Mouse (Mus musculus): Measurements from ENCODE around the gene Kcnh1.

The Kcnh1 gene

GRCm38 (mm10) chr1:192324223-192324622 is 133.6 kb downstream of the Kcnh1 start:
- no peak for DNase-seq (ENCODE audit: low read depth)

GRCm38 (mm10) chr1:192327052-192327451 is 136.5 kb downstream of the Kcnh1 start:
- no peak for DNase-seq (ENCODE audit: low read depth)

DNA sequence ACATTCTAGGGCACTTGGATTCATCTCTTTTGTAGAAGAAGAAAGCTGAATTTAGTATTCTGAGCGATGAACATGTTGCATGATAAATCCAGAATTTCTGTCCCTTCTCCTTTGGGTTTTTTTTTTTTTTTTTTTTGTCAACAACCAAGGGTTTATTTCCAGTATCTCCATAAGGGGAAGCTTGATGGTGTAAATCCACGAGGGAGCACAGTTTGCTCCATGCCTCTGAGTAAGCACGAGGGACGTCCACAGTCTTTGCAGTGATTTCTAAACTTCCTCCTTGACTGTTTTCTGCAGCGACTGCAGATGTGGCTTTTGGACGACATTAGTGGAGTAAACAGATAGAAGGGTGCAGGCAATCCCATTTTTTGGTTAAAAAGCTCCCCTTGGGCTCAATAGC is 140.6 kb downstream of the Kcnh1 start:
- no peak for DNase-seq (ENCODE audit: low read depth)

GRCm38 (mm10) chr1:192336029-192336428 is 145.5 kb downstream of the Kcnh1 start:
- no peak for DNase-seq (ENCODE audit: low read depth)

GRCm38 (mm10) chr1:192339361-192340077 is 148.9 kb downstream of the Kcnh1 start:
- no peak for DNase-seq (ENCODE audit: low read depth)

GRCm38 (mm10) chr1:192341774-192342173 is 151.2 kb downstream of the Kcnh1 start:
- no peak for DNase-seq (ENCODE audit: low read depth)

DNA sequence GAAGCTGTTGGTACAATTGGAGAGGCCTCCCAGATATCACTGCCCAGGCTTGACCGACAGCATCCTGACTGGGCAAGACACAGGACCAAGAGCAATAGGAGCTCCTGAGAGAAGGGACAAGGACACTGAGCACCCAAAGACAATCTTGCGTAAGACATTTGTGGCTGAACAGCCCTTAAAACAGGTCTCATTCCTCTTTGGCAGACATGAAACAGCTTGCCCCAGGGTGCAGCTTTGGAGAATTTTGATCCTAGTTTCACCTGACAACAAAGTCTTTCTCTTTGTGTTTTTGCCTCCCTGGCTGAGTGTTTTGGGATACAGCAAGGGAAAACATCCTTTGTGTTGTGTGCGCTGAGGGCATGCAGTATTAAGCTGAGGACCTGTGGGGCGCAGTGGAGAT is 153.4 kb downstream of the Kcnh1 start:
- no peak for DNase-seq (ENCODE audit: low read depth)

DNA sequence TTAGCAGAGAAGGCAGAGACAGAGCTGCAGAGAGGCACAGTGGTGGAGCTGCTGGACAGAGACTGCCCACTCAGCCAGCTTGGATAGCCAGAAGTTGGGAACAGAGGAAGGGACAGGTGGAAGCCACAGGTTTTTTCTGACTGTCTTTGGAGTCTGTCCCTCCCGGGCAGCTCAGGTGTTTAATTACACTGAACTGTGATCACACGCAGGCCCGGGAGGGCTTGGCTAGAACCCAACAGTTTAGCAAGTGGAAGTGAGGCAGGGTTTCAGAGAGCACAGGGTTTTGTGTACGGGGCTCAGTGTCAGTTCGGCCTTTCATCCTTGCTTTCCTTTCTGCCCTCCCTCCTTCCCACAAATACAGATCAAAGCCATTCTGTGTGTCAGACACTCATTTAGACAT is 156.8 kb downstream of the Kcnh1 start:
- no peak for DNase-seq (ENCODE audit: low read depth)

DNA sequence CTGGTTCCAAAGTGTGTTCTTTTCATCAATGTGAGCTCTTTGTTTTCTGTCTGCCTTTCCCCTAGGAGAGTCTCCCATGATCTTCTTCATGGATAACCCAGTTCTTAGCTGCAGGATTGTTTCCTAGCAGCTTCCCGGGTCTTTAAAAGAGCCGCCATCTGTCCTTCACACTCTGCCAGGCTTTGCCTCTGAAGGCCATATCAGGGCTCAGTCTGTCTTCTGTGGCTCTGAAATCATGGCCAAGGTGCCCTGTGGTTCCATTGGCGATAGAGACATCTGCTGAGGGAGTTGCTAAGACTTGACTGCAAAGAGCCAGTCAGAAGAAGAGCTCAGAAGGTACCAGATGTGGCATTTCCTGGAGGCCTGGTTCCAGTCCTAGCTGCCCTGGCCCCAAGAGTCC is 165.7 kb downstream of the Kcnh1 start:
- DNase-seq (ENCODE audit: low read depth), result no peak

GRCm38 (mm10) chr1:192359212-192359611 is 168.6 kb downstream of the Kcnh1 start:
- no peak for DNase-seq (ENCODE audit: low read depth)

DNA sequence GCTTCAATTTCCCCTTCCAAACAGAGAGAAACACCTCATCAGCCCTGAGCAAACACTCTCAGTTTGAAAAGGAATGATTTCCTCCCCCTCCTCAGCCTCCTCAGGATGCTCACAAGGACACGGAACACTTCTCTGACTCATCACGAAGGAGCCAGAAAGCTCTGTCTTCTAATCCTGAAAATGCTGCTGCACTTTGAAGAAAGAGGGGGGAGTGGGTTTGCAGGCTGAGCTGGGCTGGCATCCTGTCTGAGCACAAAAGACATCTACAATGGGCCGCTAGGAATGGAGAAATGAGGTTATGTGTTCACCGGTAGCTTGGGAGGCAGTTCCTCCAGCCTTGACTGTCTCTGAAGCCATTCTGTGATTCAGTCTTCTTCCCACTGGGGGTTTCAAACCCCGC is 177.8 kb downstream of the Kcnh1 start:
- no peak for DNase-seq (ENCODE audit: low read depth)

- no peak for DNase-seq (ENCODE audit: low read depth)
These were observed 181.5 kb downstream of the Kcnh1 start for GRCm38 (mm10) chr1:192371943-192372614.

GRCm38 (mm10) chr1:192378546-192379075 is 188.0 kb downstream of the Kcnh1 start:
- DNase-seq (ENCODE audit: low read depth), result no peak

GRCm38 (mm10) chr1:192380596-192381041 is 190.0 kb downstream of the Kcnh1 start:
- no peak for DNase-seq (ENCODE audit: low read depth)

DNA sequence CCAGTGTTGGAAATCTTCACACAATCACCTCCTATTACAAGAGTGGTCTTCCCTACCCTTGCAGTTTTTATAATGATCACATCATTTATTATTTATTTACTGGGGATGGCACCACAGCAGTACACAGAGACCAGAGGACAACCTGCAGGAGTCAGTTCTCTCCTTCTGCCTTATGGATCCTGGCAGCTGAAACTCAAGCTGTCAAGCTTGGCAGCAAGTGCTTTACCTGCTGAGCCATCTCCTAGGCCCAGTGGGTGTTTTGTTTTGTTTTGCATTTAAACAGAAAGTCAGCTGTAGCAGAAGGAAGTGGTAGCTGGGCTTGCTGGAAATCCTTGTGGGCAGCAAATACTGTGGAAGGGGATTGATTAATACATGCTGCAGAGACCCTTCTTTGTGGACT is 197.1 kb downstream of the Kcnh1 start:
- no peak for DNase-seq (ENCODE audit: low read depth)

DNA sequence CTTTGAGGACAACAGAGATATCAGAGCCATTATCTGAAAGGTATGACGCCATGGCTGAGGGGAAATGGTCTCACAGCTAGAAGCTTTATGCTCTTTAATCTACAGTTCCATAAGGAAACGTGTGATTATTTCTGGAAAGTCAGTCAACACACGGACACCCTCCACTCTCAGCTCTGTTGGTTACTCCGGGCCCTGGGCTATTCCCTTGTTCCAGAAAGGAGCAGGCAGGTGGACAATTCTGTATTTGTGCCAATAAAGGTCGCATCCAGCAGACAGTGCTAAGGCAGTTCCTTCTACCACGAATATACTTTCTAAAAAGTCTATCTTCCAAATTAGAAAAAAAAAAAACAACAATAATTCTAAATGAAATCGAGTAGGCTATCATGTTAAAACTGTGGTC is 200.5 kb downstream of the Kcnh1 start:
- no peak for DNase-seq (ENCODE audit: low read depth)

- DNase-seq (ENCODE audit: low read depth), result no peak
These were observed 201.7 kb downstream of the Kcnh1 start for GRCm38 (mm10) chr1:192392232-192392631.

DNA sequence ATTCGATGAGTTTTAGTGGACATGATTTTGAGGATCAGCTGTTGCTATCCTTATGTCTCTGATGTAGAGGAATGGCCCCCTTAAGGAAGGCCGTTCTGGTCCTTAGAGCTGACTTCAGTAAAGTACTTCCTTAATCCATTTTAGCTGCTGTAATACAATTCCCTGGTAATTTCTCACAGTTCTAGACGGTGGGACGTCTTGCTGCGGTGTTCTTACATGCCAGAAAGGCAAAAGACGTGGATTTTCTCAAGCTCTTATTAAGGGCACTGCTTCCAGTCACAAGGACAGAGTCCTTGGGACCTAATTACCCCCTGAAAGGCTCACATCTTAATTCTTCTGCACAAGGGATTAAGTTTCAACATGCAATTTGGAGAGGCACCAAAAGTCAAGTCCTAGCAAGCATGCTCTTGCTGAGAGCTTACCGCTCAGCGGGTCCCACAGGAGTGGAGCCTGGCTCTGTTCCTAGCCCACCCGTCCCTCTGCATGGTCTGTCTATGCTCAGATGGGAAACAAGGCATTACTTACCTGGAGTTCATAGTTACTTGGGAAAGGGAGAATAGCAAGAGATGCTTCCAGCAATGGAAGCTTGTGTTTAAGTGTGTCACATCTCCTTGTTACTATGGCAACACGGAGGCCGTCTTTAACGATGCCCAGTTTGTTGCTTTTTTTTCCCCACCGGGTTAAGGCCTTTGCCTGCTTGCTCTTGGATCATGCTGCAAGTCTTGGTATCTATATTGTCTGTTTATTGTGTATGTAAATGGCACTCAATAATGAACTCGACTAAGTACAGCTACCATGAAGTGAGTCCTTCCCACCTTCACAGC is 209.3 kb downstream of the Kcnh1 start:
- DNase-seq (ENCODE audit: low read depth), result no peak

- no peak for DNase-seq (ENCODE audit: low read depth)
These were observed 210.4 kb downstream of the Kcnh1 start for GRCm38 (mm10) chr1:192400991-192401390.

- DNase-seq (ENCODE audit: low read depth), result no peak
These were observed 212.5 kb downstream of the Kcnh1 start for GRCm38 (mm10) chr1:192402911-192403704.

GRCm38 (mm10) chr1:192405136-192405535 is 214.6 kb downstream of the Kcnh1 start:
- DNase-seq (ENCODE audit: low read depth), result no peak

DNA sequence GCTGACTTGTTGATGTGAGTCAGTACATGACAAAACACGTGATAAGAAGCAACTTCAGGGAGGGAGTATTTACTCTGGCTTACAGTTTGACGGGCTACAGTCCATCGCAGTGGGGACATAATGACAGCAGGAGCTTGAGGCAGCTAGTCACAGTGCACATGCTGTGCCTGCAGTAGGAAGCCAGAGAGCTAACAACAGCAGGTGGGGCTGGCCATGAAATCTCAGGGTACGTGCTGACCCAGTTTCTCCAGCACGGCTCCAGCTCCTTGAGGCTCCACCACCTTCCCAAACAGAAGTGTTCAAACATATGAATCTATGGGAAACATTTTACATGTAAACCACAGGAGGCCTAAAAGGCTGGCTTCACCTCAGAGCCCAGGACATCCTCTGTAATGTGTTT is 216.0 kb downstream of the Kcnh1 start:
- no peak for DNase-seq (ENCODE audit: low read depth)

Data from induced T-regulatory cell, adult 2 months (primary cell).